Mouse (Mus musculus) ES-E14 (cell line): ENCODE results near the gene Tbc1d10a.

ENCODE experiments used
- CHD2 ChIP-seq: IDR thresholded peaks from 2 replicates; pipeline ENCODE4 v1.6.1; 2014; ENCODE audit warnings: mild to moderate bottlenecking, low read depth, low read length, inconsistent platforms
- HCFC1 ChIP-seq: IDR thresholded peaks from 2 replicates; pipeline ENCODE4 v1.6.1; 2012; ENCODE audit warnings: low read length, inconsistent platforms, borderline replicate concordance; ENCODE audit not compliant: insufficient read depth
- MAFK ChIP-seq: IDR thresholded peaks from 2 replicates; pipeline ENCODE4 v1.6.1; 2014; ENCODE audit warnings: mild to moderate bottlenecking, low read depth, low read length, inconsistent platforms; ENCODE audit not compliant: insufficient read depth
- ZNF384 ChIP-seq: IDR thresholded peaks from 2 replicates; pipeline ENCODE4 v1.6.1; 2012; ENCODE audit warnings: low read depth, low read length, inconsistent platforms

DNA sequence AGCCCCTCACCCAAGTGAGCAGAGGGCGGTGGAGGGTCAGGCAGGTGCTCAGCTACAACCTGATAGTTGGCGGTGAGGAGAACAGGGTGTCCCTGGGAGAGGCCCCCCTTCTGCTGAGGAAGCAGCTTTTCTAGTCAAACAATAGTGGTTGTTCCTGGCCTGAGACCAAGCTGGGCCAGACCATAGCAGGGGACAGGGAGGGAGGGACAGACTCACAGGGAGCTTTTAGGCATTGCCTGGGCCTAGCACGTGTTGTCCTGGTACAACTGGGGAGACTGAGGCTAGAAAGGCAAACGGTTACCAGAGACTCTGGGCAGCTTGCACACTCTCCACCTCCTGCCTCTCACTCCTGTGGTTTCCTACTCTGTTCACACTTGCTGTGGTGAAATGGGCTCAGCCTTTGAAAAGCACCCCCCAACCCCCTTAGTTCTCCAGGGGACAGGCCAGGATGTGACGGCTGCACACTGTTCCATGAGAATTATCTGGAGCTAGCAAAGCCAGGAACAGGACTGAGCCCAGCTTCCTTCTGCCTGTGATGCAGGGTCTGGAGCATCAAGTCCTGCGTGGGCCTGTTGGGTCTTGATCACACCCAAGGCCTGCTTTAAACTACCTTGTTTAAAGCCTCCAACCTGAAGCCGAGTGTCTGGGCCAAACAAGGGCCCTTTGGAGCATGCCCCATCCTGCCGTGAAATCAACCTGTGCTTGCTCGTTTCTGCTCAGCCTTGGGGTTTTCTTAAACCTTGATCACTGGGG is 29.8 kb downstream of the Tbc1d10a start:
- TF ChIP-seq CHD2, result no peak
- TF ChIP-seq MAFK, result no peak
- no peak for TF ChIP-seq ZNF384
- no peak for TF ChIP-seq HCFC1
